Mouse (Mus musculus) ZHBTc4 (cell line): ENCODE results near the gene Bag1.

Experiments
- DNase-seq: peaks from one replicate; pipeline ENCODE4 v3.0.0-alpha.2; 2011; ENCODE audit warnings: low read depth, low spot score

Bag1 gene

GRCm38 (mm10) chr4:40948160-40948708, at the start of gene Bag1, which contains the start of gene Chmp5:
Bag1 (minus strand) TSS chr4:40948294.
Chmp5 (plus strand) TSS chr4:40948407.
- DNase-seq: peak; percentile 99

GRCm38 (mm10) chr4:40996302-40996701, 48.2 kb upstream of the Bag1 start:
- no peak for DNase-seq

GRCm38 (mm10) chr4:40989633-40990032, 41.5 kb upstream of the Bag1 start:
- no peak for DNase-seq

- DNase-seq: no peak
Observed at GRCm38 (mm10) chr4:40983686-40984085, 35.6 kb upstream of the Bag1 start.

- no peak for DNase-seq
Observed at GRCm38 (mm10) chr4:40982486-40982885, 34.4 kb upstream of the Bag1 start.

- DNase-seq: no peak
Observed at GRCm38 (mm10) chr4:40979430-40979829, 31.3 kb upstream of the Bag1 start.

- no peak for DNase-seq
Observed at GRCm38 (mm10) chr4:40976651-40977050, 28.6 kb upstream of the Bag1 start.

- DNase-seq: no peak
Observed at GRCm38 (mm10) chr4:40975678-40976077, 27.6 kb upstream of the Bag1 start.

- DNase-seq: no peak
Observed at GRCm38 (mm10) chr4:40974011-40974410, 25.9 kb upstream of the Bag1 start.

GRCm38 (mm10) chr4:40971744-40972143, 23.6 kb upstream of the Bag1 start:
- DNase-seq: peak; percentile 79

GRCm38 (mm10) chr4:40970842-40971701, 23.0 kb upstream of the Bag1 start, which contains the start of gene Nfx1:
Nfx1 (plus strand) TSS chr4:40970906.
- peak; percentile 98 for DNase-seq

- DNase-seq: no peak
Observed at GRCm38 (mm10) chr4:40970592-40970841, 22.4 kb upstream of the Bag1 start.

GRCm38 (mm10) chr4:40969781-40970591, 21.9 kb upstream of the Bag1 start:
- DNase-seq: peak; percentile 30

GRCm38 (mm10) chr4:40969161-40969560, 21.1 kb upstream of the Bag1 start:
- no peak for DNase-seq

- no peak for DNase-seq
Observed at GRCm38 (mm10) chr4:40963536-40963935, 15.4 kb upstream of the Bag1 start.

- DNase-seq: no peak
Observed at GRCm38 (mm10) chr4:40955942-40956341, 7.8 kb upstream of the Bag1 start.

GRCm38 (mm10) chr4:40953521-40953920, 5.4 kb upstream of the Bag1 start:
- DNase-seq: peak; percentile 75

GRCm38 (mm10) chr4:40947565-40948159, 432 bp downstream of the Bag1 start:
- DNase-seq: no peak

- no peak for DNase-seq
Observed at GRCm38 (mm10) chr4:40946516-40947121, 1.5 kb downstream of the Bag1 start.

- peak; percentile 50 for DNase-seq
Observed at GRCm38 (mm10) chr4:40943651-40944050, 4.4 kb downstream of the Bag1 start.

- DNase-seq: no peak
Observed at GRCm38 (mm10) chr4:40938793-40939192, 9.3 kb downstream of the Bag1 start.
